Mouse (Mus musculus): ENCODE results near the gene Pimreg. TPM values are rescaled to one million over a fixed set of nuclear protein-coding genes. Genes with fewer than 3 reads are reported as not detected.

Gene Pimreg
- total RNA-seq, 2 experiments from 2014 or later: 0.23 TPM; not detected in 1

- Histone ChIP-seq H3K4me3 (peak overlapping the region; percentile 51), H3K27ac (peak overlapping the region; percentile 65)
- intact Hi-C loops (cut with DNase I): loop anchor here (5.0 kb wide), 2 partner anchors 81 to 156 kb away; partner anchors contain the start of genes 4933427D14Rik, Gm43951 and Txndc17
- DNase-seq (ENCODE audit: extremely low spot score in 1 of 2, low spot score in 2 of 2): peak; percentile 65 to 68
- TF ChIP-seq CTCF (IDR thresholded peaks at IDR 0.05): peak; percentile 59
These were observed 9.3 kb downstream of the Pimreg start for GRCm38 (mm10) chr11:72050895-72051858.

- no peak for DNase-seq (ENCODE audit: extremely low spot score in 1 of 2, low spot score in 2 of 2)
- intact Hi-C loops (cut with DNase I): loop anchor here (5.0 kb wide), 2 partner anchors 80 to 155 kb away; partner anchors contain the start of genes 4933427D14Rik, Gm43951 and Txndc17
- Histone ChIP-seq H3K4me3 (no peak overlapping the region), H3K27ac (no peak overlapping the region; the same call in 1 of the 2 replicates)
- no peak for TF ChIP-seq CTCF (IDR thresholded peaks at IDR 0.05)
These were observed 10.4 kb downstream of the Pimreg start for GRCm38 (mm10) chr11:72052221-72052620.

- H3K4me3 ChIP-seq: no peak overlapping the region
- peak; percentile 83 for TF ChIP-seq CTCF (IDR thresholded peaks at IDR 0.05)
- no peak overlapping the region for H3K27ac ChIP-seq
- intact Hi-C loops (cut with DNase I): loop anchor here (5.0 kb wide), 2 partner anchors 80 to 155 kb away; partner anchors contain the start of genes 4933427D14Rik, Gm43951 and Txndc17
- peak; percentile 73 to 75 for DNase-seq (ENCODE audit: extremely low spot score in 1 of 2, low spot score in 2 of 2)
These were observed 10.8 kb downstream of the Pimreg start for GRCm38 (mm10) chr11:72052636-72053035.

- intact Hi-C loops (cut with DNase I): no loop called here
- no peak for DNase-seq (ENCODE audit: extremely low spot score in 1 of 2, low spot score in 2 of 2)
- H3K27ac ChIP-seq: no peak overlapping the region
These were observed 13.3 kb downstream of the Pimreg start for GRCm38 (mm10) chr11:72055176-72055575.

GRCm38 (mm10) chr11:72057166-72057565 lies 15.3 kb downstream of the Pimreg start:
- intact Hi-C loops (cut with DNase I): no loop called here
- TF ChIP-seq CTCF (IDR thresholded peaks at IDR 0.05): no peak
- no peak for DNase-seq (ENCODE audit: extremely low spot score in 1 of 2, low spot score in 2 of 2)
- H3K27ac ChIP-seq: no peak overlapping the region
- H3K4me3 ChIP-seq: no peak overlapping the region

More at GRCm38 (mm10) chr11:72055176-72055575, 13.3 kb downstream of the Pimreg start:
- no peak overlapping the region for H3K4me3 ChIP-seq
- no peak for TF ChIP-seq CTCF (IDR thresholded peaks at IDR 0.05)

GRCm38 (mm10) chr11:72060416-72060815 lies 18.6 kb downstream of the Pimreg start:
- no peak for DNase-seq (ENCODE audit: extremely low spot score in 1 of 2, low spot score in 2 of 2)
- TF ChIP-seq CTCF (IDR thresholded peaks at IDR 0.05): no peak
- Histone ChIP-seq H3K4me3 (no peak overlapping the region), H3K27ac (no peak overlapping the region)
- intact Hi-C loops (cut with DNase I): no loop called here

GRCm38 (mm10) chr11:72061093-72061620 lies 19.3 kb downstream of the Pimreg start:
- no peak overlapping the region for H3K4me3 ChIP-seq
- no peak for TF ChIP-seq CTCF (IDR thresholded peaks at IDR 0.05)
- intact Hi-C loops (cut with DNase I): no loop called here
- no peak for DNase-seq (ENCODE audit: extremely low spot score in 1 of 2, low spot score in 2 of 2)
- H3K27ac ChIP-seq: no peak overlapping the region

- TF ChIP-seq CTCF (IDR thresholded peaks at IDR 0.05): no peak
- intact Hi-C loops (cut with DNase I): no loop called here
- Histone ChIP-seq H3K27ac (no peak overlapping the region), H3K4me3 (no peak overlapping the region)
- no peak for DNase-seq (ENCODE audit: extremely low spot score in 1 of 2, low spot score in 2 of 2)
These were observed 22.6 kb downstream of the Pimreg start for GRCm38 (mm10) chr11:72064414-72064813.

- H3K4me3 ChIP-seq: no peak overlapping the region
- H3K27ac ChIP-seq: no peak overlapping the region
- intact Hi-C loops (cut with DNase I): no loop called here
- TF ChIP-seq CTCF (IDR thresholded peaks at IDR 0.05): no peak
- DNase-seq (ENCODE audit: extremely low spot score in 1 of 2, low spot score in 2 of 2): no peak
These were observed 23.3 kb downstream of the Pimreg start for GRCm38 (mm10) chr11:72065103-72065502.

GRCm38 (mm10) chr11:72066330-72066729 lies 24.5 kb downstream of the Pimreg start:
- intact Hi-C loops (cut with DNase I): no loop called here
- Histone ChIP-seq H3K4me3 (no peak overlapping the region), H3K27ac (no peak overlapping the region)
- TF ChIP-seq CTCF (IDR thresholded peaks at IDR 0.05): peak; percentile 49
- DNase-seq (ENCODE audit: extremely low spot score in 1 of 2, low spot score in 2 of 2): no peak

GRCm38 (mm10) chr11:72067326-72067725 lies 25.5 kb downstream of the Pimreg start:
- no peak for DNase-seq (ENCODE audit: extremely low spot score in 1 of 2, low spot score in 2 of 2)
- no peak for TF ChIP-seq CTCF (IDR thresholded peaks at IDR 0.05)
- intact Hi-C loops (cut with DNase I): no loop called here
- Histone ChIP-seq H3K4me3 (no peak overlapping the region), H3K27ac (no peak overlapping the region)

- intact Hi-C loops (cut with DNase I): no loop called here
- Histone ChIP-seq H3K4me3 (no peak overlapping the region), H3K27ac (no peak overlapping the region)
- DNase-seq (ENCODE audit: extremely low spot score in 1 of 2, low spot score in 2 of 2): no peak
- no peak for TF ChIP-seq CTCF (IDR thresholded peaks at IDR 0.05)
These were observed 26.2 kb downstream of the Pimreg start for GRCm38 (mm10) chr11:72068026-72068425.

Measured in left cerebral cortex, adult 2 months (tissue).